Mouse (Mus musculus) ES-E14 (cell line): ENCODE measurements around the gene Gm12845. TPM values are rescaled to one million over a fixed set of nuclear protein-coding genes. Genes with fewer than 3 reads are reported as not detected.
A peak's percentile ranks its signal among the peaks of the same experiment; 100 is the strongest.

Experiments used
- DNase-seq: peaks from one replicate; pipeline ENCODE4 v3.0.0-alpha.2; 2013; ENCODE audit warnings: low read depth, low spot score
- H3K27ac ChIP-seq: 2 replicates; pipeline ENCODE4 v1.5.1; 2012; ENCODE audit warnings: low read depth, mild to moderate bottlenecking, low read length, moderate library complexity, mixed read lengths; ENCODE audit not compliant: poor library complexity, insufficient read depth, severe bottlenecking
- H3K36me3 ChIP-seq: 2 replicates; pipeline ENCODE4 v1.6.1; 2012; ENCODE audit warnings: mild to moderate bottlenecking, low read length, moderate library complexity, mixed read lengths; ENCODE audit not compliant: control insufficient read depth, poor library complexity, insufficient read depth, severe bottlenecking
- H3K4me1 ChIP-seq, 2 experiments: fragments of 150-350 bp in 1 of 2; sonication (generic) in 1 of 2; 2 replicates each; pipeline ENCODE4 v1.6.1; 2012; ENCODE audit warnings: low read length in 2 of 2, mild to moderate bottlenecking in 1 of 2, mixed read lengths in 1 of 2; ENCODE audit not compliant: control insufficient read depth in 2 of 2, insufficient read depth in 2 of 2, poor library complexity in 1 of 2
- H3K4me3 ChIP-seq, 2 experiments: fragments of 150-350 bp in 1 of 2; sonication (generic) in 1 of 2; 2 replicates each; pipeline ENCODE4 v1.5.1; 2012; ENCODE audit warnings: low read length in 2 of 2, low read depth in 1 of 2, mild to moderate bottlenecking in 1 of 2, mixed read lengths in 1 of 2; ENCODE audit not compliant: insufficient read depth in 1 of 2, poor library complexity in 1 of 2, severe bottlenecking in 1 of 2
- H3K9ac ChIP-seq: 2 replicates; pipeline ENCODE4 v1.6.1; 2012; ENCODE audit warnings: low read depth, mild to moderate bottlenecking, low read length, mixed read lengths; ENCODE audit not compliant: poor library complexity, insufficient read depth, severe bottlenecking
- H3K9me3 ChIP-seq: fragments of 150-350 bp; sonication (generic); 2 replicates; pipeline ENCODE4 v1.6.1; 2012; ENCODE audit warnings: low read depth, mild to moderate bottlenecking, low read length; ENCODE audit not compliant: control insufficient read depth, insufficient read depth
- CHD2 ChIP-seq: IDR thresholded peaks from 2 replicates; pipeline ENCODE4 v1.6.1; 2014; ENCODE audit warnings: mild to moderate bottlenecking, low read depth, low read length, inconsistent platforms
- HCFC1 ChIP-seq: IDR thresholded peaks from 2 replicates; pipeline ENCODE4 v1.6.1; 2012; ENCODE audit warnings: low read length, inconsistent platforms, borderline replicate concordance; ENCODE audit not compliant: insufficient read depth
- MAFK ChIP-seq: IDR thresholded peaks from 2 replicates; pipeline ENCODE4 v1.6.1; 2014; ENCODE audit warnings: mild to moderate bottlenecking, low read depth, low read length, inconsistent platforms; ENCODE audit not compliant: insufficient read depth
- ZC3H11A ChIP-seq: IDR thresholded peaks from 2 replicates; pipeline ENCODE4 v1.6.1; 2012; ENCODE audit warnings: low read depth, mild to moderate bottlenecking, inconsistent platforms, low read length, borderline replicate concordance
- ZNF384 ChIP-seq: IDR thresholded peaks from 2 replicates; pipeline ENCODE4 v1.6.1; 2012; ENCODE audit warnings: low read depth, low read length, inconsistent platforms
- in situ Hi-C, 2 experiments: fragments of 600-800 bp; cut with MboI; formaldehyde crosslinking; loops; one replicate each; pipeline ENCODE4 v1.15.1; 2025; ENCODE audit warnings: low sequenced_read_pairs in 2 of 2, inconsistent platforms in 1 of 2; ENCODE audit not compliant: unreplicated experiment in 2 of 2
- total RNA-seq: library from RNA; depleted of rRNA; stranded (reverse); fragments of 300-350 nt; gene quantifications from 2 replicates; pipeline ENCODE4 v1.2.3, GENCODE M21; 2012; rRNA removed

Gm12845 gene
- total RNA-seq, 1 experiment, result not detected

DNA sequence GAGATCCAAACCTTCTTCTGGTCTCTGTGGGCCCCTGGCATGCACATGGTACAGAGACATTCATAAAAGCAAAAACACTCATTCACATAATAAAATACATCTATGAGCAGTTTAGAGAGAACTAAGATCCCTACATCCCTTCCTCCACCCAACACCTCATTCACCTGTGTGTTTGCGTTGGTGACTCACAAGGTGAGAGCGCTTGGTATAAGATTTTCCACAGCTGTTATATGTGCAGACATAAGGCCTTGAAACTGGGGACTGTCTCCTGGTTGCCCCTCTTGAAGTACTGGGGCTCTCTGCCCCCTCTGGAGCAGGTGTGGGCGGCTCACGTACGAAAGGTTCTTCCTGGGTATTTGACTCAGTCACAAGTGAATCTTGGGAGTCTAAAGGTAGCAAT lies 35.9 kb downstream of the Gm12845 start:
- H3K36me3 ChIP-seq, result no peaks in the 10 kb centered on the region
- H3K4me1 ChIP-seq, result no peaks in the 10 kb centered on the region
- TF ChIP-seq HCFC1 (no peak), ZNF384 (no peak), MAFK (no peak), CHD2 (no peak), ZC3H11A (no peak)
- H3K9ac ChIP-seq, result no peak overlapping the region
- DNase-seq, result no peak
- H3K27ac ChIP-seq, result no peak overlapping the region
- no peaks in the 10 kb centered on the region for H3K9me3 ChIP-seq
- in situ Hi-C loops, result no loop called here
- no peak overlapping the region for H3K4me3 ChIP-seq

DNA sequence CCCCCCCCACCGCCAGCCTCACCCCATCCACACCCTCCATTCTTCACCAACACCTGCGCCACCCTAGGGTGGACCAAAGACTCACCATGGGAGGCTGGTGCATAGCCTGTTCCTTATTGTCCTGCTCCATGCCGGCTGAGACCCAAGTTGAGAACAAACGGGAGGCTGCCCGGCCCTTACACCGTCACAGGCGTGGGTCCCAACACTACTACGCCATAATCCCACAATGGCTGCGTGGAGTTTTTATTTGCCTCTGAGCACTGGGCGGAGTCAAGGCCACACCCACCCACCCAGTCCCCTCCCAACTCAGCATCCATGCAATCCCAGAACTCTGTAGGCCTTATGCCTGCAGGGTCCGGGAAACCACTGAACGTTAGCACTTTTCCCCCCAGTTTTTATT lies 41.2 kb downstream of the Gm12845 start, which contains the start of gene Klf17:
Gene Klf17, minus strand, starts transcription at position 233 of the 400 bp plus-strand sequence.
- no peak for DNase-seq
- Histone ChIP-seq H3K9ac (no peak within 1 kb of the TSS), H3K27ac (no peak within 1 kb of the TSS), H3K36me3 (no peaks in the 10 kb centered on the region), H3K4me3 (no peak within 1 kb of the TSS), H3K9me3 (no peaks in the 10 kb centered on the region), H3K4me1 (0 out of 4 replicates have a peak, but pooled peaks cover 0 to 2% of the 10 kb centered on the region in 2 experiments)
- in situ Hi-C loops, result no loop called here
- TF ChIP-seq MAFK, result no peak
- no peak for TF ChIP-seq ZC3H11A
- TF ChIP-seq HCFC1, result no peak
- no peak for TF ChIP-seq ZNF384
- no peak for TF ChIP-seq CHD2

DNA sequence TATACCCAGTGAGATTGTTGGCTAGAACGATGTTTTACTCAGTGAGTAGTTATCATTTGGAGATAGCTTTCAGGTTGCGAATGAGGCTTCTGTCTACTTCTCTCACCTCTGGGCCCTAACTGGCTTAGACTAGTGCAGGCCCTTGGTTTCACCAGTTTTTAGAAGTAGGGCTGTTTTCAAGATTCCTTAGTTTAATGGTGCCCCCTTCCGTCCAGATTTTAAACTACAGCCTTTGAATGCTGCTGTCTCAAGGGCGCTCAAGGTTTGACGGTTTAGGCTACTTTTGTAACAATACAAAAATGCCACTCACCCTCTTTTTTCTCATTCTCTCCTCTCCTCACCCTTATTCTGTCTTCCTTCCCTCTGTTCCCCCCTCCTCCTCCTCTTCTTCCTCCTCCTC lies 46.7 kb downstream of the Gm12845 start:
- Histone ChIP-seq H3K27ac (no peak overlapping the region), H3K4me3 (no peak overlapping the region), H3K9me3 (no peaks in the 10 kb centered on the region), H3K36me3 (no peaks in the 10 kb centered on the region), H3K9ac (no peak overlapping the region), H3K4me1 (no peaks in the 10 kb centered on the region)
- peak; percentile 84 for DNase-seq
- TF ChIP-seq ZC3H11A, result peak; percentile 73; the same call in 1 of the 2 replicates
- no peak for TF ChIP-seq ZNF384
- in situ Hi-C loops, result no loop called here

DNA sequence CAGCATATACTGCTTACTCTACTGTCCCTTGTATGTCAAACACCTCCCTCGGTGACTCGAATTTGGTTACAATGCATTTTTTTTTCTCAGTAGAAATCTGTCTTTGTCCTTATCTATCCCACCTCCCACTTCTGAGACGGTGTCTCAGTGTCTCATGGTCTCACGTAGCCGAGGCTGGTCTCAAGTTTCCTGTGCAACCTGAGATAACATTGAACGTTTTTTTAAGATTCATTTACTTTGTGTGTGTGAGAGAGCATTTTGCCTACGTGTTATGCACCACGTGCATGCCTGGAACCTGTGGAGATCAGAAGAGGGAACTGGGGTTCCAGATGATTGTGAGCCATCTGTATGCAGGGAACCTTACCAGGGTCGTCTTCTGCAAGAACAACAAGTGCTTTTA lies 48.7 kb downstream of the Gm12845 start:
- no peaks in the 10 kb centered on the region for H3K36me3 ChIP-seq
- TF ChIP-seq ZC3H11A (no peak), HCFC1 (no peak), MAFK (no peak)
- no peak overlapping the region for H3K27ac ChIP-seq
- in situ Hi-C loops, result no loop called here
- no peak for DNase-seq
- H3K9me3 ChIP-seq, result no peaks in the 10 kb centered on the region
- no peak overlapping the region for H3K4me3 ChIP-seq
- no peaks in the 10 kb centered on the region for H3K4me1 ChIP-seq
- H3K9ac ChIP-seq, result no peak overlapping the region

Other genes with a start within 250 kb of the Gm12845 start
- gene Rnf220, start 227.4 kb upstream of the Gm12845 start, total RNA-seq, result 130 and 178 TPM in 2 replicates
- gene Eri3, start 174.0 kb upstream of the Gm12845 start, total RNA-seq, result 36.0 and 45.6 TPM in 2 replicates
- gene Dmap1, start 42.1 kb upstream of the Gm12845 start, total RNA-seq, result 53.6 and 55.5 TPM in 2 replicates
- 0.53 and 0.76 TPM in 2 replicates for gene Klf17, start 41.2 kb downstream of the Gm12845 start, total RNA-seq
- 6.9 and 23.5 TPM in 2 replicates for gene Slc6a9, start 110.1 kb downstream of the Gm12845 start, total RNA-seq
- gene Ccdc24, start 148.1 kb downstream of the Gm12845 start, total RNA-seq, result 1.0 and 3.1 TPM in 2 replicates
- 11.1 and 11.2 TPM in 2 replicates for gene B4galt2, start 159.1 kb downstream of the Gm12845 start, total RNA-seq
- gene Atp6v0b, start 162.9 kb downstream of the Gm12845 start, total RNA-seq, result 267 and 398 TPM in 2 replicates
- 25.1 and 36.1 TPM in 2 replicates for gene Dph2, start 167.6 kb downstream of the Gm12845 start, total RNA-seq
- gene Ipo13, start 190.6 kb downstream of the Gm12845 start, total RNA-seq, result 50.2 and 53.6 TPM in 2 replicates
- gene Artn, start 205.4 kb downstream of the Gm12845 start, total RNA-seq, result 0.94 and 1.8 TPM in 2 replicates